Mouse (Mus musculus) ES-Bruce4 (cell line): ENCODE results near the gene Gp1bb.

Source experiments
- CTCF ChIP-seq: IDR thresholded peaks from one replicate; pipeline ENCODE4 v1.8.1; 2011; ENCODE audit warnings: low read depth, low read length
- EP300 ChIP-seq: IDR thresholded peaks from 2 replicates; pipeline ENCODE4 v1.6.1; 2011; ENCODE audit warnings: low read depth, low read length; ENCODE audit not compliant: insufficient read depth
- POLR2A ChIP-seq: IDR thresholded peaks from one replicate; pipeline ENCODE4 v1.8.1; 2011; ENCODE audit warnings: low read length; ENCODE audit not compliant: insufficient read depth

DNA sequence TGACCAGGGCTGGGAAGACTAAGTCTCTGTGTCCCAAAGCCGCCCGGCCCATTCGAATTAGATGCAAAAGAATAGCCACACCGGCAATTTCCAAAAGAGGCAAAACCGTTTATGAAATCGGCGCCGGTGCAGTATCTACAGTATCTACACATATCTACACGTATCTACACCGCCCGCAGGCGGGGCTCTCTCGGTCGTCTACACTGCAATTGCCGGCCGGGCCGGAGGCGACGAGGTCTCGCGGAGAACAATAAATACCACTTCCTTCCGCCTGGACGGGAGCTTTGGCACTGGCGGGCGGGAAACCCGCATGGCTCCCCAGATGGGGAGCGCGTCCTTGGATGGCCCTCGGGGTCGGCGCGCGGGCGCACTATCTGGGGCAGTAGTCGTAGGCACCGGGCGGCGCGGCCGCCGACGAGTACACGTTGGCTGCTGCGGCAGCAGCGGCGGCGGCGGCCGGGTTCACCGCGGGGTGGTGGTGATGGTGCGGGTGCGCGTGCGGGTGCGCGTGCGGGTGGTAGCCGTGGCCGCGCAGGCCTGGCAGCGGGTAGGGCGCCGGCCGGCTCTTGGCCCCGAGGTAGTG is 40.5 kb downstream of the Gp1bb start:
- TF ChIP-seq POLR2A = no peak
- no peak for TF ChIP-seq CTCF
- no peak for TF ChIP-seq EP300
